Comparison of ENCODE assay signal across 25 mouse cellular contexts in the genomic region with DNA sequence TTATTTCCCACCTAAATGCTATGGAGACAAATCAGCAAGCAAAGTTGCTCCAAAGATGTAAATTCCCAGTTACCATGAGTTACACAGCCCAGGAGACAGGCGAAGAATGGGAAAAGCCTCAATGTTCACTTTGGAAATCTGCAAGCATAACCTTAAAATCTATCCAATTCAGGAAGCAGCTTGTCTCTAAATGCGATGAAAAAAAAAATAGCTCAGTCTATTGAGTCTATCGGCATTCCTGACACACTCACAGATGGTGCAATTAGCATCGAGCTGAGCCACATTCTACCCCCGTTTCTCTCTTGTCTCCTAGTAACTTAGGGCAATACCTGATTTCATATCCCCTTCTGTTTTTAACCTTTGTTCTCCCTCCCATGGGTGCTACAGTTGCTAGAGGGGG.
DNase-seq lines count a peak whose midpoint lies in the region; ATAC-seq and TF ChIP-seq lines count a peak whose summit lies in the region.
"Had no signal": no experiment of that assay in that cellular context is flagged by ENCODE, and none has a peak within 500 bp of the region (broad histone marks: within the 10 kb centered on the region; RNA-seq: fewer than 3 reads in every experiment).

No protein-coding gene starts in this region.

- no peaks in the 10 kb centered on the region for H3K27me3 ChIP-seq in hindbrain, embryonic 13.5 days
- no peaks in the 10 kb centered on the region for H3K27me3 ChIP-seq in hindbrain, postnatal 0 days (ENCODE audit: insufficient read depth, low read length)
- H3K27me3 ChIP-seq: liver, embryonic 15.5 days; neural tube, embryonic 12.5 days had no signal

- H3K9me3 ChIP-seq in hindbrain, embryonic 13.5 days: no peaks in the 10 kb centered on the region
- no peaks in the 10 kb centered on the region for H3K9me3 ChIP-seq in hindbrain, postnatal 0 days (ENCODE audit: low read length)
- H3K9me3 ChIP-seq: limb, embryonic 10.5 days; liver, embryonic 15.5 days; lung, embryonic 15.5 days; neural tube, embryonic 12.5 days had no signal

- intact Hi-C loops in left cerebral cortex, postnatal 14 days (cut with DNase I): no loop called here
- intact Hi-C loops in left cerebral cortex, postnatal 36 days (cut with DNase I): loop anchor here (2.0 kb wide), 1 partner anchor 35 kb away; no protein-coding TSS in a partner anchor

- DNase-seq in hindbrain, postnatal 0 days (ENCODE audit: low spot score): no peak
- peak; percentile 48 to 49 for DNase-seq in left cerebral cortex, postnatal 14 days (ENCODE audit: low spot score in 2 of 2)
- no peak for DNase-seq in left cerebral cortex, postnatal 36 days (ENCODE audit: low spot score in 2 of 2)
- DNase-seq in brain, embryonic 14.5 days (ENCODE audit: low read depth): peak; percentile 68
- DNase-seq in kidney, adult 8-10 months: no peak
- no peak for DNase-seq in lung, postnatal 14 days
- DNase-seq: adrenal gland, adult 2 months; cerebellum, adult 2 months; cerebellum, postnatal 25 days; gastrocnemius, postnatal 14 days; heart, adult 11 months; liver; lung, postnatal 4 days; midbrain, embryonic 14.5 days; thymus, postnatal 14 days had no signal

- H3K36me3 ChIP-seq in hindbrain, embryonic 13.5 days: no peaks in the 10 kb centered on the region
- H3K36me3 ChIP-seq in hindbrain, postnatal 0 days (ENCODE audit: insufficient read depth, low read length): no peaks in the 10 kb centered on the region
- H3K36me3 ChIP-seq: limb, embryonic 10.5 days; liver, embryonic 15.5 days; lung, embryonic 15.5 days; neural tube, embryonic 12.5 days had no signal

- 56% methylated on average over 5 of the region's 5 CpGs for WGBS in hindbrain, embryonic 13.5 days
- WGBS in hindbrain, postnatal 0 days: 36% methylated on average over 5 of the region's 5 CpGs

- no peak for TF ChIP-seq POLR2A in brain, embryonic 14.5 days (IDR thresholded peaks at IDR 0.05; ENCODE audit: borderline replicate concordance, extremely low read depth, insufficient read depth, insufficient read length, poor library complexity, severe bottlenecking)
- no peak for TF ChIP-seq POLR2A in cortical plate, adult 2 months (IDR thresholded peaks at IDR 0.05; ENCODE audit: extremely low read depth, insufficient read depth, low read length)

- H3K27ac ChIP-seq in hindbrain, embryonic 13.5 days: 0 out of 2 replicates have a peak overlapping the region, but pooled peaks have one; percentile 8
- no peak overlapping the region; the same call in 1 of the 2 replicates for H3K27ac ChIP-seq in hindbrain, postnatal 0 days
- H3K27ac ChIP-seq in cortical plate, adult 2 months (ENCODE audit: insufficient read depth, low read length): peak overlapping the region; percentile 90
- H3K27ac ChIP-seq: kidney, postnatal 0 days; limb, embryonic 10.5 days; liver, embryonic 15.5 days; lung, embryonic 15.5 days; neural tube, embryonic 12.5 days had no signal

- H3K4me1 ChIP-seq in hindbrain, embryonic 13.5 days (replicated peaks): peaks cover 25% of the 10 kb centered on the region
- H3K4me1 ChIP-seq in hindbrain, postnatal 0 days (ENCODE audit: insufficient read depth, low read length): peaks cover 13% of the 10 kb centered on the region
- H3K4me1 ChIP-seq in cortical plate, adult 2 months (ENCODE audit: control insufficient read depth, insufficient read depth, low read length): peaks cover 19% of the 10 kb centered on the region
- H3K4me1 ChIP-seq: limb, embryonic 10.5 days; liver, embryonic 15.5 days; neural tube, embryonic 12.5 days had no signal

- H3K9ac ChIP-seq in hindbrain, embryonic 13.5 days: no peak overlapping the region
- no peak overlapping the region for H3K9ac ChIP-seq in hindbrain, postnatal 0 days (replicated peaks; ENCODE audit: low read length)
- H3K9ac ChIP-seq: liver, embryonic 15.5 days; lung, embryonic 15.5 days; neural tube, embryonic 12.5 days had no signal

- no peak for ATAC-seq in hindbrain, embryonic 13.5 days (ENCODE audit: low FRiP score)
- ATAC-seq in hindbrain, postnatal 0 days: no peak
- ATAC-seq: hindbrain, embryonic 16.5 days; intestine, embryonic 16.5 days had no signal

- TF ChIP-seq CTCF in hindbrain, postnatal 0 days (IDR thresholded peaks at IDR 0.05; ENCODE audit: low read depth): no peak
- TF ChIP-seq CTCF in brain, embryonic 14.5 days (IDR thresholded peaks at IDR 0.05; ENCODE audit: borderline replicate concordance, extremely low read depth, insufficient read depth, insufficient read length): no peak
- TF ChIP-seq CTCF in cortical plate, adult 2 months (IDR thresholded peaks at IDR 0.05; ENCODE audit: extremely low read depth, insufficient read depth, low read length): no peak

- no peak overlapping the region for H3K4me2 ChIP-seq in hindbrain, embryonic 13.5 days
- no peak overlapping the region for H3K4me2 ChIP-seq in hindbrain, postnatal 0 days (ENCODE audit: low read depth, low read length)
- H3K4me2 ChIP-seq: heart, embryonic 11.5 days; liver, embryonic 15.5 days; lung, embryonic 15.5 days; neural tube, embryonic 12.5 days had no signal

- H3K4me3 ChIP-seq in hindbrain, embryonic 13.5 days: no peak overlapping the region
- H3K4me3 ChIP-seq in hindbrain, postnatal 0 days (ENCODE audit: low read length): no peak overlapping the region
- H3K4me3 ChIP-seq in cortical plate, adult 2 months (ENCODE audit: insufficient read depth, low read length): no peak overlapping the region
- H3K4me3 ChIP-seq: limb, embryonic 10.5 days; liver, embryonic 15.5 days; lung, embryonic 15.5 days; neural tube, embryonic 12.5 days had no signal

Comparison
In these comparisons a context has a peak if more than half of its experiments do, and no peak if none do; other contexts are left out.
1. DNase-seq: peak in left cerebral cortex, postnatal 14 days (2 of 2) and brain, embryonic 14.5 days (single experiment); none in hindbrain, postnatal 0 days (single experiment), left cerebral cortex, postnatal 36 days (0 of 2), kidney, adult 8-10 months (0 of 2) and lung, postnatal 14 days (single experiment).